Mouse (Mus musculus): ENCODE data around the gene Gm815.

The Gm815 gene

DNA sequence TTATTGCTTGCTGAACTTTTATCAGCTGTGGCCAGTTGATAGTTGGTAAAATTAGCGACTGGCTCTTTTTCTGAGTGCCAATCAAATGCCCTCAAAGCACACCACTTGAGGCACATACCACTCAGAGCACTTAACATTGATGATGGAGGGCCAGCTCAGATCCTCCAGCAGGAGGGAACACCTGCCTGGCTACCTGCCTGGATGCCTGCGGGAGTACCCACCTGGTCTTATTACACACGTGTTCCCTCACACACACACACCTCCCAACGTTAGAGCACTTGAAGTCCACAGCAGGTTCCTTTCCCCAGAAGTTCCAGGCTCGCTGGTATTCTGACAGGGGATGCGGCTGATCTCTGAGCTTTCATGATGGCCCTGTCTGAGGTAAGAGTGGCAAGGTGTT lies at the start of gene Gm815:
TSS of gene Gm815 (plus strand) at position 266 of the 400 bp plus-strand sequence.
- no peak for DNase-seq (ENCODE audit: low spot score in 2 of 2)

DNA sequence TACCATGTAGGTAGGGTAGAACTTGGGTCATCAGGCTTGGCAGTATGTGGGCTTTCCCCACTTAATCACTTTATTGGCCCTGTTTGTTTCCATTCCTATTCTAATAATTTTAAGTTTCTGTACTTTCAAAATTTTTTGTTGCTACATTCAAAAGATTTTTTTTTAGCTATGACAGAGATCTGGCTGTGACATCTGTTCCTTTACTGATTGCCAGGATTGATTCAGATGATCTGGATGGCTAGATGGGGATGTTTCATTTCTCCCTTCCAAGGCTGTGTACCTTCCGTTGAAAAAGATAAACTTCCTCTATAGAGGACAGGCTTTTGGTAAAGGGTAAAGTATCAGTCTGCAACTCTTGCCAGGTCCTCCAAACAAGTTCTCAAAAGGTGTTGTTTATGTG lies 48.1 kb upstream of the Gm815 start:
- no peak for DNase-seq (ENCODE audit: low spot score in 2 of 2)

DNA sequence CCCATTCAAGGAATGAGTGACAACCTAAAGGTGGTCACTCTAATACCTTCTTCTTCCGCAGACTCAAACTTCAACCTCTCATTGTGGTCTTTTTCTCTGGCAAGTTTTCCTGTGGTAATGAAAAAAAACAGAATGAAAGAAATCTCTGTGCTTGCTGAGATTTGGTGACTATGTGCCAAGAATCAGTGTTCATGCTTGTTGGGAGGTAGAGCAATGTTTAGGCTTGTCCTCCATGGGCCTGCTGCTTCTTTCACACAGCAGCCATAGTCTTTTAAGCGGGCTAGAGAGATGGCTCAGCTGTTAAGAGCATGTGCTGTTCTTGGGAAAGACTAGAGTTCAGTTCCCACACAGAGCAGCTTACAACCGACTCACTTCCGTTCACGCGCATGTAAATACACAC lies 41.8 kb upstream of the Gm815 start:
- no peak for DNase-seq (ENCODE audit: low spot score in 2 of 2)

DNA sequence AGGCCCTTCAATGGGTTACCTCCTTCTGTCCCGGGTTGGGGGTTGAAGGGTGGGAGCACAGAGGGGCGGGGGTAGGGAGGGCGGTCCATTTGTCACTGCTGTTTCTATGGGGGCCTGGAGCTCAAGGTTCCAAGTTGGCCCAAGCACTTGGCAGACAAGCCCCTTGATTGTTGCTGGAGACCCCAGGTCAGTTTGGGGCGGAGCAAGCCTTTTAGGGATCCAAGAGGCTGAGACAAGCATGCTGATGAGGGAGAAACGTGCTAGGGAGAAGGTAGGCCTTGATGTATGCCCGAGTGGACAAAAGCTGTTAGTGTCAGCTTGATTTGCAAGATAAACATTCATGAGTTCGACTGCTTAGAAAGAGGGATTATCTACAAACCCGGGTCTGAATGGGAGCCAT lies 40.9 kb upstream of the Gm815 start:
- DNase-seq (ENCODE audit: low spot score in 2 of 2): peak in 1 of 2 experiments; percentile 32

DNA sequence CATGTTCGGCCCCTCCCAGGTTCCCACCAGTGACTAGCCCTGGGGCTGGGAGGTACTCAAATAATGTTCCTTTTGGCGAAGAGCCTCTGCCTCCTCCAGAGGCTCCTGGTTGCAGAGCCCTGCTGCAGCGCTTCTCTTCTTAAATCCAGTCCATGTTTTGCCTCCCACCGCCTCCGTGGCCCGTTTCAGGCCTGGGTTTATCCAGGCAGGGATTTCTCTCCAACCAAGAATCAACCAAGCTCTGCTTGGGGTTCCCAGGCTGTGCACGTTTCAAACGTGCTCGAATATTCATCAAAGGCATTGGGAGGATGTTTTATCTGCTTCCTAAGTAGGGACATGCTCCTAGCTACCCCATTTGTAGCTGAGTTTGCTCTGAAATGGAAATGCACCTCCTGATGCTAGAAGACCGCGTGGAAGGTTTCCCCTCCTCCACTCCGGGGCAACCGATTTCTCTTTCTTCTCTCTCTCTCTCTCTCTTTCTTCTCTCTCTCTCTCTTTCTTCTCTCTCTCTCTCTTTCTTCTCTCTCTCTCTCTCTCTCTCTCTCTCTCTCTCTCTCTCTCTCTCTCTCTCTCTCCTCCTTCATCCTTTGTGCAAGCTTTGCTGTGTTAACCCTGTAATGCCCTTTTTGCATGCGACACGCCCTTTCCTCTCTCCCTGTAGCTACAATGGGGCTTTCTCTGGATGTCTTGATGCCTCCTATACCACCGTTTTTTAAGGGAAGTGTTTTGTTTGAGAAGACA lies 40.2 kb upstream of the Gm815 start:
- peak; percentile 62 to 88 for DNase-seq (ENCODE audit: low spot score in 2 of 2)

DNA sequence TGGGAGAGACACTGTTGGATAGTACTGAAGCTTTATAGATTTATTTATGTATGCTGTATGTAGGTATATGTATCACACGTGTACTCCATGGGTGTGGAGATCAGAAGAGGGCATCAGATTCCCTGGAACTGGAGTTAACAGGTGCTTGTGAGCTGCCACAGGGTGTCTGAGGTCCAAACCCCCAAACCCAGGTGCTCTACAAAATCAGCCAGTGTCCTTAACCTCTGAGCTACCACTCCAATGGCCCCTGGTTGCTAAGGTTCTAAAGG lies 39.7 kb upstream of the Gm815 start:
- DNase-seq (ENCODE audit: low spot score in 2 of 2): no peak

GRCm38 (mm10) chr19:26851017-26851782 lies 34.5 kb upstream of the Gm815 start:
- DNase-seq (ENCODE audit: low spot score in 2 of 2): no peak

GRCm38 (mm10) chr19:26852325-26852900 lies 33.3 kb upstream of the Gm815 start:
- no peak for DNase-seq (ENCODE audit: low spot score in 2 of 2)

DNA sequence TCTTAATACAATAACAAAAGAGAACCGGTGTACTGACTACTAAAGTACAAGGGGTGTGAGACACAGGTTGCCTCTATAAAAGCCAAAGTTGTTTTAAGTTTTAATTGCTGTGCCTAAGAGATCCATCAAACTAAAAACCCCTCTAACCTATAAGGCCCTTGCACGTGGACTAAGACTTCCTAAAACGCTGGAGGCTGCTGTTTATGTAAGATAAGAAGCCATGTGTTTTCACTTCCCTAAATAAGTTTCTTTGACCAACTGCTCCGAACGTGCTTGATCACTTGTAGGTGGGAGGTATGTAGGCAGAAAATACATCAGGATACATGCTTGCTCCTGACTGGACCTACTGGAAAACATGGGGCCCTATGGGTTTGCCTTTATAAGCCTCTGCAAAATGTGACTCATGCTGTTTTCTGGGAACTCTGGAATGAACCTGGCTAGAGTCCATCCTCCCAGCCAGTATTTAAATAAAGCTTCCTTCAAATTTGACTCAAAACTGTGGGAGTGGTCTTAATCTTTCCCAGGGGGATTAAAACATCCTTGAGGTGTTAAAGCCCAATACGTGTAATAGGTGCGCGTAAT lies 31.9 kb upstream of the Gm815 start:
- DNase-seq (ENCODE audit: low spot score in 2 of 2): no peak

DNA sequence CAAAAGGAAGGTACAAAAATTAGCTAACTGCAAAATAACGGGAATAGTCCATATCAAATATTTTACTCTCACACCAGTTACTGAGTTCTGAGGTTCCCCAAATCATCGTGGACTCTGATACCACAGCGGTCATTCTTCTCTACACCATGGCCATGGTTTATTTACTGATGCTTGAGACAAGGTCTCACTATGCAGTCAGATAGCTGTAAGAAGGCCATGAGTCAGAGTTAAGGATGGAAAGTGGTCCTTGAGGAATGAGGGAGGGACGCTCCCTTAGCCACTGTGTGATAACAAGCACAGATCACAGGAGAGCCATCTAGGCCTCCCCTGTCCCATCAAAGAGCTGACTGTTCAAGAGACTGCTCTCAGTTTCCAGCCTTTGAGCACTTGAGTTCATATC lies 31.0 kb upstream of the Gm815 start:
- DNase-seq (ENCODE audit: low spot score in 2 of 2): no peak

DNA sequence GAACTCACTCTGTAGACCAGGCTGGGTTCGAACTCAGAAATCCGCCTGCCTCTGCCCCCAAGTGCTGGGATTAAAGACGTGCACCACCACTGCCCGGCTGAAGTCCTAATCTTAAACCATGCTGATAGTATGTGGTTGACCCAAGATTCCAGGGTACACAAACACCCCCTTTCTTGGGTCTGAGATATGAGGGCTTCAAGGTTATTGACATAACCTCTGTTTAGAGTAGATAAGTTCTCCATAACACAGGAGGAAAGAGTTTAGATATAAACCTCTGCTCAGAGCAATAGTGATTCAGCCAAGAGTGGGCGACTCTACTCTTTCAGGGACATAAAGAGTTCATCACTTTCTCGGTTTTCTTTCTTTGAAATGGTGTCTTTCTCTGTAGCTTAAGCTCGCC lies 30.5 kb upstream of the Gm815 start:
- no peak for DNase-seq (ENCODE audit: low spot score in 2 of 2)

GRCm38 (mm10) chr19:26858427-26859194 lies 27.1 kb upstream of the Gm815 start:
- no peak for DNase-seq (ENCODE audit: low spot score in 2 of 2)

GRCm38 (mm10) chr19:26859195-26859570 lies 26.5 kb upstream of the Gm815 start:
- no peak for DNase-seq (ENCODE audit: low spot score in 2 of 2)

DNA sequence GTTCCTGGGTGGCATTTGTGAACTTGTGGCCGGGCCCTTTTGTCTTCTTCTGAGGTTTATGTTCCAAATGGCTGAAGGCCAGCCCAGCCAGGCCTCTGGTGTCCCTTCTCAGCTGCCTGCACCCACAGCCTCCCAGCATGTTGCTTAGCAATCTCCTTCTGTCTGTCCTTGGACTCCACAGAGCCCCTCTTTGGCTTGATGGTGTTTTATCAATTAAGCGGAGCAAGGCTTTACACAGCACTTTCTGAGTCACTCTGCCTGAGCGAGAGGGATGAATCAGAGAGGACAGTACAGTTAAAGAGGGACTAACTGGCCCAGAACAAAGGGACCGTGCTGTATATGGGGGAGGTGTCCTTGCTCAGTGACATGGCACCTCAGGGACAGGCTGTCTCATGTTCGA lies 22.0 kb upstream of the Gm815 start:
- peak in 1 of 2 experiments; percentile 30 for DNase-seq (ENCODE audit: low spot score in 2 of 2)

GRCm38 (mm10) chr19:26864975-26865690 lies 20.5 kb upstream of the Gm815 start:
- DNase-seq (ENCODE audit: low spot score in 2 of 2): no peak

- DNase-seq (ENCODE audit: low spot score in 2 of 2): no peak
Observed at GRCm38 (mm10) chr19:26865736-26866135, 19.9 kb upstream of the Gm815 start.

DNA sequence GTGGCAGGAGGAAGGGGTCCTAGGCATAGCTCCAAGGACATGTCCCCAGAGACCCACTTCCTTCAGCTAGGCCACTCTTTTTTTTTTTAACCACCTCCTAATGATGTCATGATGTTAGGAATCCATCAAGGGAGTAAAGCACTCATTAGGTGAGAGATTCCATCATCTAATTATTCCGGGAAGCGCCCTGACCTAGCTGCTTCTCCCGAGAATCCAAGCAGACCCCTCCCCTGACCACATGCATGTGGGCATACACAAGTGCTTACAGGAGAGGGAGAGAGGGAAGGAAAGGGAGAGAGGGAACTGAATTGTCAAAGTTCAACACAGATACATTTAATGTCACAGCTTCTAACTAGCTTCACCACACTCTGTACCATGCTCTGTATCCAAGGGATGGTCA lies 16.1 kb upstream of the Gm815 start:
- DNase-seq (ENCODE audit: low spot score in 2 of 2): no peak

DNA sequence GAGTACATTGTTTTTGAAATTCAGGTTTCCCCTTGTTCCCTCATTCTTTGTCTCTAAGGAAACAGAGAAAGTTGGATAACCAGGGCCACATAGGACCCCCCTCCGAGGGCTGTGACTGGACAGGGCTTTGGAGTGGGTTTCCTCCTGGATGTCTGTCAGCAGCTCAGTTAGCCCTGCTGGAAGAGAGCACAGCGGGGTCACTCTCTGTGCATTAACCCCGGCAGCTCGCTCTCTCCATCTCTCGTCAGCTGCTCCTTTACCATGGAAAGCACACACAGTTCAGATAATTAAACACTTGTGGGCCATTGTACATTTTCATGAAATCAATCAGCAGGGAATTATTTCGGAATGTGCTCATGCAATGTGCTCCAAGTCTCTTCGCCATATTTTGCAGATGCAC lies 15.4 kb upstream of the Gm815 start:
- DNase-seq (ENCODE audit: low spot score in 2 of 2): no peak

GRCm38 (mm10) chr19:26871096-26871495 lies 14.6 kb upstream of the Gm815 start:
- DNase-seq (ENCODE audit: low spot score in 2 of 2): no peak

DNA sequence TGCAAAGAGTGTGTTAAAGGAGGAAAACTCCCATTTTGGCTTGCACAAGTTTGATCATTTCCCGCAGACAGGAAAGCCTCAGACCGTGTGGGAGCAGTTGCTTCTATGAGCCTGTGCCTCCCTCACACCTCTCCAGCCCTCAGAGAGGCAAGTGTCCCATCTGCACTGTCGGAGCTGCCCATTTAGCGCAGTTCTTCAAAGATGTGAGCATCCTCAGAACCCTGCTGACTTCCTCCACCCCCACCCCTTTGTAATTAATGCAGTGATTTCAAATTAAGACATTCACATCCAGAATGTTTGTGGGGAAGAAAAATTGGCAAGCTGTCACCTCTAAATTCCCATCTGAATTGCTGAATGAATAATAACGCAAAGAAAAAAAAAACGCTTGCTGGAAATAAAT lies 12.8 kb upstream of the Gm815 start:
- no peak for DNase-seq (ENCODE audit: low spot score in 2 of 2)

DNA sequence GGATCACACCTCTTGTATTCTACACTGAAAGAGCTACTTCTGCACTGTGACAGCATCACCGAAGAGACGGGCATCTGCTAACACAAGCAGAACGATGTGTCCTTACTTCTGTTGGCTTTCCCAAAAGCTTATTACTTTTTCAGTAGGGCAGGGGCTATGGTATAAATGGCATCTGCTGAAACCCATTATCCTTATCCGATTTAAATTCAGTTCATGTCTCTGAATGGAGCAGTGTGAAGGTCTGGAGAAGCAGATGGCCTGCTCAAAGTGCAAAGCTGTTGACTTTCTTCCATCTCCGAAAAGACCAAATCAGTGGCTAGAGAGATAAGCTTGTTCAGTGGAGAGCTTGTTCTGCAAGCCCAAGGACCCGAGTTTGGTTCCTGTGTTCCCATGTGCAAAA lies 10.1 kb upstream of the Gm815 start:
- no peak for DNase-seq (ENCODE audit: low spot score in 2 of 2)
